Mouse (Mus musculus) right cerebral cortex, postnatal 14 days (tissue): ENCODE results near the gene Mroh3.

ENCODE experiments used
- DNase-seq: peaks from one replicate; pipeline ENCODE4 v3.0.0; 2022

Mroh3 gene

DNA sequence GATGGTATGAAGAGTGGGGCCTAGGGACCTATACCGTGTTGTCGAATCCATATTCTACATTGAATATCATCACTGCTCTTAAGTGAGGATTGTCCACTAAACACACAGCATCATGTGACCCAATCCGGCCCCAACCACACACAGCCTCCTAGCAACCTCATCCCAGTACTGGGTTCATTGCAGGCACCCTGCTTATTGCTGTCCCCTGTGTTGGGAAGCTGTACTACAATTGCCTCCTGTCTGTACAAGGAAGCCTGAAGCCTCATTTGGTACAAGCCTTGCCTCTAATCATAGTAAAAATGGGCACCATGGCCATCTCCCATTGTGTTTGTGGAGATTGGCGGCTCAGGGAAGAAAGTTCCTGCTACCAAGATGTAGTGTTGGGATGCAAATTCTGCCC, 56.3 kb downstream of the Mroh3 start:
- no peak for DNase-seq

DNA sequence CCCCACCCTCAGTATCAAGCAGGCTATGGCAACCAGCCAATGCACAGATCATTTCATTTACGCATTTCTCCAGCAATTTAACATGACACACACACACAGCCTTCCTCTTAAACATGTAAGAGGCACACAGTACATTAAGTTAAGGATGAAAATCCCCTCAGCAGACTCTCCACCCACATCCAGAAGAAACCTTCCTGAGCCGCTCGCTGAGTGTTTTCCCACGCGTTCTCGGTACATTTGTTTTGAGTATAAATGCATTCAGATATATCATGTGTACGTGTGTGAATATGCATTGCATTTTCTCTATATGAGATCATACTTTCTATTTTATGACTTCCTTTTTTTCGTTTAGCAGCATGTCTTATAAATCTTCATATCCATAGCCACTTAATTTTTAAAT, 61.3 kb downstream of the Mroh3 start:
- no peak for DNase-seq

GRCm38 (mm10) chr1:136149702-136150101, 62.9 kb downstream of the Mroh3 start:
- no peak for DNase-seq

GRCm38 (mm10) chr1:136143514-136143913, 69.1 kb downstream of the Mroh3 start:
- DNase-seq: peak; percentile 56

- no peak for DNase-seq
These were observed 70.3 kb downstream of the Mroh3 start for GRCm38 (mm10) chr1:136142336-136142735.

GRCm38 (mm10) chr1:136141176-136141950, 71.3 kb downstream of the Mroh3 start:
- DNase-seq: no peak

DNA sequence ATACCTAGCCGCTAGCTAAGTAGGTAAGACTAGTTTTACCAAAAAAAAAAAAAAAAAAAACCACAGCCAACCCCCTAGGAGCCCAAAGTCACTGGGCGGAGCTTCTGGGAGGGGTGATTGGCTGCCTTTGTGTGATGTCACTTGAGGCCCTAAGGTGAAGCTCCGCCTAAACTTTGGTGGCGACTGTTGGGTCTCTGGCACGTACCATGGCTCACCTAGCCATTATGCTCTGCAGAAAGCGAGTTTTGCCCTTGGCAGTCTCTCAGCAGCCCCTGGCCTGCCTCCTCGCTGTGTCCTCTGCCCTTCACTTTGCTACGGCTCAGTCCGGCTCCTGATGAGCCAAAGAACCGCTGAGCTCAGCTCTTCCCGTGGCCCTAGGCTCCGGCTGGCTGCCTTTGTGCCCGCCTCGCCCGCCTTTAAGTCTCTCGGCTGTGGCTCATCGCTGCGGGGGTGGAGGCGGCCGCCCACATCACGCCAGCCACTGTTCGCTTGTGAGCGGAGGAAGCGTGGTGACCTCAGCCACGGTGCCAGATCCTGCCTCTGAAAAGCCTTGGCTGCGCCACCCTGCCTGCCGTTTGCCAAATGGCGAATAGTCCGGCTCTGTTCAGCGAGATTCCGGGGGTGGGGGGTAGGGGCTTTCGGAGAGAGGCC, 72.5 kb downstream of the Mroh3 start:
- DNase-seq: peak; percentile 81

GRCm38 (mm10) chr1:136138191-136138830, 74.3 kb downstream of the Mroh3 start:
- DNase-seq: no peak

DNA sequence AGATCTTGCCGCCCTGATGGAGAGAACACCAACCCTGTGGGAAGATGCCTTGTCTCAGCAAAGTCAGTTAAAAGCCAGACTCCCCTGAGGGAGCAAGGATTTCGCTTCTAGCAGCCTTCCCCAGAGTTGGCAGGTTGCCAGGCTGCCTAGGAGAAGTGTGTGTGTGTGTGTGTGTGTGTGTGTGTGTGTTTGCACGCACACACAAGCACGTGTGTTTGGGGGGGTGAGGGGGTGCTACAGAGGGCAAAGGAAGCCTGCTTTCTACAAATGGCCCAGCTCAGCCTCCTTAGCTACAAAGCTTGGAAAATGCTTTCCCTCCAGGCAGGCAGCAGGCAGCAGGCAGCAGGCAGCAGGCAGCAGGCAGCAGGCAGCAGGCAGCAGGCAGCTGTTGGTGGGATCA, 75.1 kb downstream of the Mroh3 start:
- peak; percentile 73 for DNase-seq

GRCm38 (mm10) chr1:136137071-136137531, 75.5 kb downstream of the Mroh3 start:
- no peak for DNase-seq

DNA sequence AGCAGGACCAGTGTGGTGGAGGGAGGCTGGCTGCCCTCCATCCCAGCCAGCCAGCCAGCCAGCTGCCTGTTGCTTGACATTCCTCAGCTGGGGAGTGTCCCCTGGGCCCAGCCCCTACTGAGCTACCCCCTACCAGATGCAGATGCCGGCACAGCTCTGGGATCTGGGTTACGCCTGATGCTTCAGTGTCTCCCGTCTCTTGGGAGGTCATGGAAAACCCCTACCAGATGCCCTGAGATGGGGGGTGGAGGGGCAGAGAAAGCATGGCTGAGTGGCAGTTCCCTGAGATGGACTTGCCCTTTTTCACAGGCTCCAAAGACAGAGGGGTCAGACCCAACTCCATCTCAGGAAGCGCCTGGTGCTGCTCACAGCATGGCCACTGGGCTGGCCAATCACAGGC, 76.1 kb downstream of the Mroh3 start:
- DNase-seq: no peak

DNA sequence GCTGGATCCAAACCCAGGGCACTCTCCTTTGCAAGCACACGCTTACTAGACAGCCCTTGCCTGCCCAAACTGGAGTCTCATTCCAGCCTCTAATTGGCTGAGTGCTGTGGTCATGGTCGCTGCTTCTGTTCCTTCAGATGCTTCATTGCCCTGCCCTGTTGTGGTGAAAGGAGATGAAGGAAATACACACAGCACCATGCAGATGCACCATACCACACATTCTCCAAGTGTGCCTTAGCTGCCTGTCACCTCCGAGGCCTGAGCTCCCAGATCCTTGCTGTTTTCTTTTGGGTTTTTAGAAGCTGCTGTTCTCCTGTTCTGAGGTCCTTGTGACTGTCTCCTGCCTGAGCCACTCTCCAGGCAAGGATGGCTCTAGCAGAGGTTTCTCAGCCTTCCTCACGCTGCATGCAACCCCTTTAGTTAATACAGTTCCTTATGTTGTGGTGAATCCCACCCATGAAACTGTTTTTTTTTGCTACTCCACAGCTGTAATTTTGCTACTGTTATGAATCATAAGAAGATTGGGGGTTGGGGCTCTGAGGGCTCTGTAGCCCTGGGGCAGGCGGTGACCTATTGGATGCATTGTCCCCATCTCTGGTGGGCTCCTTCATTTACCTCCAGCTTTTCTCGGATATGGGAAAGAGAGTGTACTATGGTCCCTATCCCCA, 76.7 kb downstream of the Mroh3 start:
- DNase-seq: no peak

GRCm38 (mm10) chr1:136135046-136135445, 77.6 kb downstream of the Mroh3 start:
- no peak for DNase-seq

GRCm38 (mm10) chr1:136134547-136134946, 78.1 kb downstream of the Mroh3 start:
- DNase-seq: no peak

DNA sequence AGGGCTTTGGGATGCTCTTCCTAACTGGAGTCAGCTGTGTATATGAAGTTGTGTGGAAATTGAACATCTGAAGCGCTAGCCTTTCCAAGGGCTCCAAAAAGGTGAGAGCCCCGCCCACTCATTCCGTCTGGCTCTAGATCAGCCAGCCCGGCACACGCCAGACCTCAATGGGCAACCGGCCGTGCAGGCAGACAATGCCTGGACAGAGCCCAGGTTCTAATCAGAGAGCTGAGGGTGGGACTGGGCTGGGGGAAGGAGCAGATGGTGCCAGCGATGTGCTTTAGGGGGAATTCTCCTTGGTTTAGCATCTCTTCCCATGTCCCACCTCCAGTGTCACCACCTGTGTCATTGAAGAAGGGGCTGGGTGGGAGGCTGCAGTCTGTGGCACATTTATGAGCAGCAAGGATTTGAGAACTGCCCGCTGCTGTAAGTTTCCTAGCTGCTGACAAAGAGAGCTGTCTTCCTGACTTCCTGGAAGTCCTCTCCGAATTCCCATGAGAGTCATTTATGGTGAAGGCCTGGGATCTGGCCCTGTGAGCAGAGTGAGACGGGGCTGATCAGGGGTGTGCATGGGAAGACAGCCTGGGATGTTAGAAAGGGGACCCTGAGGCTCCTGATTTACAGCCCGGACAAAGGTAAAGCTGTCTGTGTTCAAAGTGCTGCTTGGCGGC, 78.9 kb downstream of the Mroh3 start:
- no peak for DNase-seq

GRCm38 (mm10) chr1:136132386-136133201, 80.0 kb downstream of the Mroh3 start:
- no peak for DNase-seq
